Mouse (Mus musculus): Measurements from ENCODE around the gene Enpp3. TPM values are rescaled to one million over a fixed set of nuclear protein-coding genes. Genes with fewer than 3 reads are reported as not detected.

Gene Enpp3
- polyA plus RNA-seq, 1 experiment from 2014 or later, result 7.2 TPM

DNA sequence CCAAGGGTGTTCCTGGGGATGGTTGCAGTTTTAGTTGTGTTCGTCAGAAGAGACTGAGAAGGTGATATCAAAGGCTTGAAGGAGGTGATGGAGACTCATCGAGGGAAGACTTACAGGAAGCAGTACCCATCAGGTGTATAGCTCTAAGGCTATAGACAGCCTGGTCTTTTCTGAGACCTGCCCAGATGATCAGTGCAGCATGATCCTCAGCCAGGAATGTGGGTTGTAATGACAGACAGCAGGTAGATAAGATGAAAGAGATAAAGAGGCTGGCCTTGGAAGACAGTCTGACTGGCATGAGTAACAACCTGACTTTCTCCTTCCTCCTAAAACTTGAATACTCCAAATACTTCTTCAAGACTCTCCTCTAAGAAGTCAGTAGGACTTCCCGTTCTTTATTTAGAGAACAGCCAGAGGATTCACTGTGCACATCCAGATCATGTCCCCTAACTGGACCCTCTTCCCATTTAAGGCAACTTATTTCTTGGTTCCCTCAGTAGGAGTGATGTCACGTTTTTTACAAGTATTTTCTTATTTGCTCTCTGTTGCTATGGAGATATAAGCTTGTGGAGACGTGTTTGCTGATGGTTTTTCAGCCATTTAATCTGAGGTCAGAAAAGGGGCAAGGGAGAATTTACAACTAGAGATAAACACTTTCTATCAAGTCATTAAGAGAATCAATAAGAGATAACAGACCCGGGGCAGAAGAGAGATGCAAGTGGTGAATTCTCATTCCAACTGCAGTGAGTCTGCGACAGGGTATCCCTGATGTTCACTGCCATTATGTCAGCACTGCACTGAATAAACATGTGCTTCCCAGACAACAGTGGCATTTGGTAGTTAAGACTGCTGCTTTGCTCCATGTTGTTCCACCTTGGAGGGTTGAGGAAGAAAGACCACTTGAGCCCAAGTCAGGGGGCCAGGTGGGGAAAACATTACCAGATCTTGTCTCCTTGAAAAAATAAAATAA lies 101.1 kb downstream of the Enpp3 start:
- DNase-seq (ENCODE audit: low spot score) (no peak), ATAC-seq (ENCODE audit: low read depth) (no peak)
- Histone ChIP-seq H3K27me3 (replicated peaks; ENCODE audit: control insufficient read depth, insufficient read depth, low read length) (no peaks in the 10 kb centered on the region), H3K9ac (ENCODE audit: low read depth, low read length) (no peak overlapping the region), H3K27ac (replicated peaks; ENCODE audit: low read depth, low read length) (no peak overlapping the region), H3K9me3 (ENCODE audit: control insufficient read depth, low read length) (no peaks in the 10 kb centered on the region), H3K36me3 (ENCODE audit: control insufficient read depth, insufficient read depth, low read length) (no peaks in the 10 kb centered on the region), H3K4me3 (ENCODE audit: low read depth, low read length) (no peak overlapping the region), H3K4me2 (ENCODE audit: low read depth, low read length) (no peak overlapping the region), H3K4me1 (ENCODE audit: control insufficient read depth, insufficient read depth, low read length) (peaks cover 2% of the 10 kb centered on the region; the same call in 1 of the 2 replicates)
- 69% methylated on average over 7 of the region's 7 CpGs for WGBS

DNA sequence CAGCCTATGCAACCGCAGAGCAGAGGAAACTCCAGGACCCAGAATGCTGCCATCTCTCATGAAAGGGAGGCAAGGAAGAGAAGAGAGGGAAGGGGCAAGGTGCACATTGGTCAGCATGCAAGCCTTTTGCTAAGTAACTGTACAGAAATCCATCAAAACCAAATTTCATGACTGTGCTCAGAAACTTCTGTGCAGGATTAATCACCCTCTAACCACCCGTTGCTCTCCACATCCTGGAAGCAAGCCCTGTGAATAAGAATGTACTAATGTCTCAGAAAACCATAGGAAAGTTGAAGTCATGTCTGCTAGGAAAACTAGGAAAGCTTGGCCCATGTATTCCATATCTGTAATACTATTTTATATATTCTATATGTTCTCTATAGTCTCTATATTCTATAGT lies 103.5 kb downstream of the Enpp3 start:
- ATAC-seq (ENCODE audit: low read depth), result no peak
- no peak overlapping the region for H3K4me2 ChIP-seq (ENCODE audit: low read depth, low read length)
- H3K27ac ChIP-seq (replicated peaks; ENCODE audit: low read depth, low read length), result no peak overlapping the region
- 80% methylated on average over 2 of the region's 2 CpGs for WGBS
- no peaks in the 10 kb centered on the region for H3K36me3 ChIP-seq (ENCODE audit: control insufficient read depth, insufficient read depth, low read length)
- H3K27me3 ChIP-seq (replicated peaks; ENCODE audit: control insufficient read depth, insufficient read depth, low read length), result no peaks in the 10 kb centered on the region
- H3K9ac ChIP-seq (ENCODE audit: low read depth, low read length), result no peak overlapping the region
- H3K4me3 ChIP-seq (ENCODE audit: low read depth, low read length), result no peak overlapping the region
- H3K4me1 ChIP-seq (ENCODE audit: control insufficient read depth, insufficient read depth, low read length), result peaks cover 2% of the 10 kb centered on the region; the same call in 1 of the 2 replicates
- no peak for DNase-seq (ENCODE audit: low spot score)
- H3K9me3 ChIP-seq (ENCODE audit: control insufficient read depth, low read length), result no peaks in the 10 kb centered on the region

DNA sequence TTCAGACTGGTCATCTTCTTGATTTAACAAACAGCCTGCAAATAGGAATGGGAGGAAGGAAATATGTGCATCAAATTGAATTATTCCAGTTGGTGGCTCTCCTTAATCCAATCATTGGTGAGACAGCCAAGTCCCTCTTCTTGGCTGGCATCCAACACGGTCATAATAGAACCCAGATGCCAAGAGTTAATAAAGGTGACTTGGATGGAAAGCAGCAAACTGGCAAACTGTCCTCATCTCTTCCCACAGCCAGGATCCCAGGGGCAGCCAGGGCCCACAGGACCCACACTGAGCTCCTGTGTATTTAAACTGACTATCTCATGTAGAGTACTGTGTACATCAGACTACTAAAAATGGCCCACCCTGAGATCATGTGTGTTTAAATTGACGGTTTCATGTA lies 104.2 kb downstream of the Enpp3 start:
- H3K9me3 ChIP-seq (ENCODE audit: control insufficient read depth, low read length), result no peaks in the 10 kb centered on the region
- H3K27me3 ChIP-seq (replicated peaks; ENCODE audit: control insufficient read depth, insufficient read depth, low read length), result no peaks in the 10 kb centered on the region
- H3K27ac ChIP-seq (replicated peaks; ENCODE audit: low read depth, low read length), result no peak overlapping the region
- no peak overlapping the region for H3K9ac ChIP-seq (ENCODE audit: low read depth, low read length)
- H3K36me3 ChIP-seq (ENCODE audit: control insufficient read depth, insufficient read depth, low read length), result no peaks in the 10 kb centered on the region
- DNase-seq (ENCODE audit: low spot score), result peak; percentile 46
- peaks cover 2% of the 10 kb centered on the region; the same call in 1 of the 2 replicates for H3K4me1 ChIP-seq (ENCODE audit: control insufficient read depth, insufficient read depth, low read length)
- H3K4me2 ChIP-seq (ENCODE audit: low read depth, low read length), result no peak overlapping the region
- H3K4me3 ChIP-seq (ENCODE audit: low read depth, low read length), result no peak overlapping the region
- 60% methylated on average over 2 of the region's 2 CpGs for WGBS
- no peak for ATAC-seq (ENCODE audit: low read depth)

DNA sequence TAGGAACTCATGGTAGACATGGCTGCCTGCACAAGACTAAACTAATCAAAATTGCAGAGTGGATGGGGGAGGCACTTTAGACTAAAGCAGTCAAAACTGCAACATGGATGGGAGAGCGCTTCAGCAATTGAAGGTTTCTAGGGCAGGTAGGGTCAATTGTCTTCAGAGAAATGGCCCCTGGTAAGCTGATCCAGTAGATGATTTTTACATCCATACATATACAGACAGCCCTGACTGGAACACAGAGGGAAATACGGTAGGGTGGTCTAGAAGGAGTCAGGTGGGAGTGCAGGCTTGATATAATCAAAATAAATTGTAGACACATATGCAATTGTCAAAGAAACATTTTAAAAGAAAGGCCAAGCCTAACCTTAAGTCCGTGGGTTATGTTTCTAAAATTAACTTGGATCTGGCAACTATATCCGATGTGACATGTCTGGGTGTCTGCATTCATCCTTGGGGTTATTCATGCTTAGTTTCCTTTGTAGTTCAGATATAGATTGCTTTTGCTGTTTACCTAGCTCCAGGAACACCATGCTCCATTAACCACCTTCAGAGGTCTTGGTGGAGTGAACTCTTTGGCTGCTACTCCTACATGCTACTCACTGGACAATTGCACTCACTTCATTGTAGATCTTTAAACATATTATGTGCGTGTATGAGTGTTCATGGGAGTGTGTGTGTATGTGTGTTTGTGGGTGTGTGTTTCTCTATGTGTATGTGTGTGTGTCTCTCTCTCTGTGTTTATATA lies 107.4 kb downstream of the Enpp3 start:
- ATAC-seq (ENCODE audit: low read depth), result no peak
- peaks cover 8% of the 10 kb centered on the region for H3K4me1 ChIP-seq (ENCODE audit: control insufficient read depth, insufficient read depth, low read length)

DNA sequence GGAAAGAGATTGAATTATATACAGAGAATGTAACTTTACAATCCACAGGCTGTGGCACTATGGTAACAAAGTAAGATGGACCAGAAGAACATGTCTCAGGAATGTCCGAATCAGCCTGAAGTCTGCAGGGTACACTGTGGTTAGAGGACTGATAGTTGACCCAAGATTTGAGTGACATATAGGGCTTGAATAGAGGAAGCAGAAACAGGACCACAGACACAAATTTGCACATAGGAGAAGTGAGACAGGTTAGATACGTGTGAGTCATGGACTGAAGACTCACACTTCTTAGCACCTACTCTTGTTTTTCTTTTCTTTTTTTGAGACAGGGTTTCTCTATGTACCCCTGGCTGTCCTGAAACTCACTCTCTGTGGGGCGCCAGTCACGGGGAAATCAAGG lies 115.1 kb downstream of the Enpp3 start:
- ATAC-seq (ENCODE audit: low read depth), result no peak

More for the DNA sequence above, 107.4 kb downstream of the Enpp3 start:
- Histone ChIP-seq H3K27me3 (replicated peaks; ENCODE audit: control insufficient read depth, insufficient read depth, low read length) (no peaks in the 10 kb centered on the region), H3K9ac (ENCODE audit: low read depth, low read length) (no peak overlapping the region), H3K36me3 (ENCODE audit: control insufficient read depth, insufficient read depth, low read length) (no peaks in the 10 kb centered on the region), H3K4me2 (ENCODE audit: low read depth, low read length) (no peak overlapping the region), H3K27ac (replicated peaks; ENCODE audit: low read depth, low read length) (no peak overlapping the region), H3K4me3 (ENCODE audit: low read depth, low read length) (no peak overlapping the region), H3K9me3 (ENCODE audit: control insufficient read depth, low read length) (no peaks in the 10 kb centered on the region)
- DNase-seq (ENCODE audit: low spot score), result no peak
- 84% methylated on average over 5 of the region's 5 CpGs for WGBS

GRCm38 (mm10) chr10:24725197-24725596 lies 117.4 kb downstream of the Enpp3 start:
- Histone ChIP-seq H3K4me1 (ENCODE audit: control insufficient read depth, insufficient read depth, low read length) (no peaks in the 10 kb centered on the region), H3K27me3 (replicated peaks; ENCODE audit: control insufficient read depth, insufficient read depth, low read length) (no peaks in the 10 kb centered on the region), H3K4me3 (ENCODE audit: low read depth, low read length) (no peak overlapping the region), H3K4me2 (ENCODE audit: low read depth, low read length) (no peak overlapping the region), H3K9ac (ENCODE audit: low read depth, low read length) (no peak overlapping the region), H3K27ac (replicated peaks; ENCODE audit: low read depth, low read length) (no peak overlapping the region), H3K9me3 (ENCODE audit: control insufficient read depth, low read length) (no peaks in the 10 kb centered on the region), H3K36me3 (ENCODE audit: control insufficient read depth, insufficient read depth, low read length) (no peaks in the 10 kb centered on the region)
- 69% methylated on average over 2 of the region's 2 CpGs for WGBS
- no peak for ATAC-seq (ENCODE audit: low read depth)
- no peak for DNase-seq (ENCODE audit: low spot score)

More for the DNA sequence above, 115.1 kb downstream of the Enpp3 start:
- Histone ChIP-seq H3K4me2 (ENCODE audit: low read depth, low read length) (no peak overlapping the region), H3K9me3 (ENCODE audit: control insufficient read depth, low read length) (no peaks in the 10 kb centered on the region), H3K27me3 (replicated peaks; ENCODE audit: control insufficient read depth, insufficient read depth, low read length) (no peaks in the 10 kb centered on the region), H3K9ac (ENCODE audit: low read depth, low read length) (no peak overlapping the region), H3K4me1 (ENCODE audit: control insufficient read depth, insufficient read depth, low read length) (peaks cover 8% of the 10 kb centered on the region), H3K27ac (replicated peaks; ENCODE audit: low read depth, low read length) (no peak overlapping the region), H3K36me3 (ENCODE audit: control insufficient read depth, insufficient read depth, low read length) (no peaks in the 10 kb centered on the region), H3K4me3 (ENCODE audit: low read depth, low read length) (no peak overlapping the region)
- no peak for DNase-seq (ENCODE audit: low spot score)
- WGBS, result 87% methylated on average over 4 of the region's 4 CpGs

Other genes with a start within 250 kb of the Enpp3 start
- 14.7 and 16.7 TPM in 2 replicates for gene Ccn2, start 247.4 kb downstream of the Enpp3 start, polyA plus RNA-seq (2014; fragmentation: Nextera tagmentation; extraction: Ambion mirVana)
- 8.0 and 9.3 TPM in 2 replicates for gene Enpp1, start 130.7 kb downstream of the Enpp3 start, polyA plus RNA-seq (2014; fragmentation: Nextera tagmentation; extraction: Ambion mirVana)
- gene Med23, start 27.2 kb upstream of the Enpp3 start, polyA plus RNA-seq (2014; fragmentation: Nextera tagmentation; extraction: Ambion mirVana), result 17.7 and 24.3 TPM in 2 replicates
- gene Arg1, start 84.7 kb upstream of the Enpp3 start, polyA plus RNA-seq (2014; fragmentation: Nextera tagmentation; extraction: Ambion mirVana), result 5.1 and 5.3 TPM in 2 replicates

All from embryonic facial prominence, embryonic 14.5 days (tissue).